Mouse (Mus musculus) E14TG2a.4 (cell line): ENCODE results near the gene Csf3r.
"Not testable (repeated sequence)": the region's sequence is repeated elsewhere in the genome, so short reads cannot be mapped to it uniquely, and the experiment has no call there.

Experiments
- H3K27me3 ChIP-seq: 2 replicates; pipeline ENCODE4 v1.6.1; 2014; ENCODE audit warnings: low read length, control low read depth; ENCODE audit not compliant: insufficient read depth
- H3K36me3 ChIP-seq: 2 replicates; pipeline ENCODE4 v1.6.1; 2014; ENCODE audit warnings: low read length, control low read depth; ENCODE audit not compliant: insufficient read depth
- H3K4me1 ChIP-seq: replicated peaks from 2 replicates; pipeline ENCODE4 v1.6.1; 2014; ENCODE audit warnings: low read depth, low read length, control low read depth
- H3K4me3 ChIP-seq: replicated peaks from 2 replicates; pipeline ENCODE4 v1.5.1; 2014; ENCODE audit warnings: mild to moderate bottlenecking, low read length
- H3K9me3 ChIP-seq: 2 replicates; pipeline ENCODE4 v1.6.1; 2014; ENCODE audit warnings: low read length, control low read depth
- CTCF ChIP-seq: conservative IDR thresholded peaks from 2 replicates; pipeline ENCODE4 v1.5.1; 2014; ENCODE audit warnings: low read length
- NANOG ChIP-seq: IDR thresholded peaks from 2 replicates; pipeline ENCODE4 v1.6.1; 2014; ENCODE audit warnings: borderline replicate concordance, low read length, mixed read lengths
- POU5F1 ChIP-seq: IDR thresholded peaks from 2 replicates; pipeline ENCODE4 v1.6.1; 2014; ENCODE audit warnings: low read length, borderline replicate concordance

Gene Csf3r

DNA sequence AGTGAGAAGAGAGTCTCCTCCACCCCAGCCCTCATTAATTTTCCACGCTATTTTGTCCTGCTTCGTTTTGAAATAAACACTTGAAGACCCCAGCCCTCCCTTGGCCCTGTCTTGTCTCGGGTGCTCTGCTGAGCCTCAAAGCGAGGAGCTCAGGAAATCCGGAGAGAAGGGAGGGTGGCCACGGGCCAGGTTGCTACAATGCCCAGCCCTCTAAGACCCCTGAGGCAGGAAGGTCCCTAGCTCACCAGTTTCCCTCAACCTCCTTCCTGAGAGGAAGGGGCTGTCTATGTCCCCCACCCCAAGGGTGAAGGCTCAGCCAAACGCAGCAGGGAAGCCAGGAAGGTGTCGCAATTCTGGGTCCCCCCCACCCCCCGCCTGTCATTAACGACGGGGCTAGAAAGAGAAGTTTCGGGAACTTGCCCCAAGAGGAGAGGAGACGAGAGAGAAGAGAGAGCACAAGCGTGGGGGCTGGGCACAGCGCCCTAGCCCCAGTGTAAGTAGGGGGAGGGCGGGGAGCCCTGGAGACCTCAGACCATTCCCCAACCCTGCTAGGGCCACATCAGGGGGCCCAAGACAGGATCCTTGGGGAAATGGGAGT, at the start of gene Csf3r:
Gene Csf3r (plus strand): TSS at position 248 of the 598 bp plus-strand sequence.
- Histone ChIP-seq H3K36me3 (no peaks in the 10 kb centered on the region), H3K4me1 (peaks cover 27% of the 10 kb centered on the region), H3K27me3 (peaks cover 21% of the 10 kb centered on the region), H3K4me3 (peak within 1 kb of the TSS; percentile 43), H3K9me3 (no peaks in the 10 kb centered on the region)
- TF ChIP-seq POU5F1 (no peak), NANOG (no peak), CTCF (no peak)

DNA sequence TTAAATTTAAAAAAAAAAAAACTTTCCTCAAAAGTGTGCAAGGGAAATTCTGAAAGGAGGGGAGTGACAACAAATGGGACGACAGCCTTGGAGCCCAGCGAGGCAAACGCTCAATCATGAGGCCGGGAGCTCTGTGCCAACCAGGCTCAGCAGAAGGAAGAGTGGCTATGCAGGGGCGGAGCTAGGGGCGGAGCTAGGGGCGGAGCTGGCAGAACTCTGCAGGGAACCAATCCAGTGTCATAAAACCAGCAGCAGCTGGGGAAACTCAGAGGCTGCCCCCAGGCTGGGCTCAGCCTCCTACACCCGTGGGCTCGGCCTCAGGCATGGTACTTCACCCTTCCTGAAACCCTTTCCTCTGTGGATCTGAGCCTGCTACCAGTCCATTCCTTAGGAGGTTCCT, 46.6 kb upstream of the Csf3r start:
- Histone ChIP-seq H3K4me1 (peaks cover 62% of the 10 kb centered on the region), H3K36me3 (no peaks in the 10 kb centered on the region), H3K9me3 (no peaks in the 10 kb centered on the region), H3K27me3 (no peaks in the 10 kb centered on the region), H3K4me3 (no peak overlapping the region)
- TF ChIP-seq NANOG: no peak
- TF ChIP-seq POU5F1: no peak
- TF ChIP-seq CTCF: no peak

DNA sequence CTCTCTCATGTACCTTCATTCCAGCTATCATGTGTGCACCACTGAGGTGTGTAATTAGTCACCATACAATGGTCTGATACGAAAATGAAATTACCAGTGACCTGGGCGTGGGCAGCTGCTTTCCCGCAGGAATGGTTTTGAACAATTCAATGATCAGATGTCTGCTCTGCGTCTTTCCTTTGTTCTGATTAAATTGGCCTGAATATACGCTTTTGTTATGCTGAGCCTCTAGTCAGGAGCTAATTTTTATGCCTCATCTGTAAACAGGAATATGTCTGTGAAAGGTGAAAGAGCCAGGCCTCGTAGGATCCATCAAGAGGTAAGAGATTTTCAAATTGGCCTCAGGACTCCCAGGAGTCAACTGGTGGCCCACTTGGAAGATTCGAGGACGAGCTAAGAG, 41.1 kb upstream of the Csf3r start:
- no peak overlapping the region for H3K4me3 ChIP-seq
- no peaks in the 10 kb centered on the region for H3K9me3 ChIP-seq
- H3K36me3 ChIP-seq: no peaks in the 10 kb centered on the region
- TF ChIP-seq POU5F1: peak; percentile 61; the same call in 1 of the 2 replicates
- peak; percentile 54; the same call in 1 of the 2 replicates for TF ChIP-seq NANOG
- no peak for TF ChIP-seq CTCF
- 0 out of 2 replicates have a peak, but pooled peaks cover 2% of the 10 kb centered on the region for H3K27me3 ChIP-seq
- peaks cover 53% of the 10 kb centered on the region for H3K4me1 ChIP-seq

DNA sequence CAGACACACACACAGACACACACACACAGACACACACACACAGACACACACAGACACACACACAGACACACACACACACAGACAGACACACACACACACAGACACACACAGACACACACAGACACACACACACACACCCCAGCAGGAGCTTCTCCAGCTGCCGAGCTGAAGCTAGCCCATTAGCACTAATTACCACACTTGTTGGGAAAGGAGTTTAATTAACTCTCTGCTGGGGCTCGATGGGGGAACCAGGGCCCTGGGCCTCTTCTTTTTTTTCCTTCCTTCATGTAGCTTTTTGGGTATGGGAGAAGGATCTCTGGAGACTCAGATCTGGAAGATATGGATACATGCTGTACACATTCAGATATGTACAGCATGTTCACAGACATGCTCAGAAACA, 38.6 kb upstream of the Csf3r start:
- not testable (repeated sequence) for H3K27me3 ChIP-seq, H3K36me3 ChIP-seq, H3K9me3 ChIP-seq, H3K4me3 ChIP-seq
- peaks cover 70% of the 10 kb centered on the region for H3K4me1 ChIP-seq

DNA sequence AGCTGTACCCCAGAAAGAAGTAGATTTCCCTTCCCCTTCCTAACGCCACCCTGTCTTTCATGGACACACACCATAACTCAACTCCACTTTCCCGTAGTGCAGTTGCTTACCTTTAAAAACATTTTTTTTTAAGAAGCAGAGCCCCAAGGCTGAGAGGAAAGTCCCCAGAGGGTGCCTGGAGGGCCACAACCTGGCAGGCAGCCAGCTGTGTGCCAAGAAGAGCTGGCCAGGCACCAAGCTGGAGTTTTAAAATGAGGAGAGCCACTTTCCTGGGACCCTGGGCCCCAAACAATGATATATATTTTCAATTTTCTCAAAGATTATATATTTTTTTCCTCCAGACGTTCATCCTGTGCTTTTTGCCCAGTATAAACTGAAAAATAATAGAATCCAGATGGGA, 37.3 kb upstream of the Csf3r start:
- Histone ChIP-seq H3K4me1 (peaks cover 75% of the 10 kb centered on the region), H3K27me3 (0 out of 2 replicates have a peak, but pooled peaks cover 2% of the 10 kb centered on the region), H3K4me3 (no peak overlapping the region), H3K36me3 (no peaks in the 10 kb centered on the region), H3K9me3 (no peaks in the 10 kb centered on the region)
- no peak for TF ChIP-seq POU5F1
- TF ChIP-seq CTCF: no peak
- no peak for TF ChIP-seq NANOG

DNA sequence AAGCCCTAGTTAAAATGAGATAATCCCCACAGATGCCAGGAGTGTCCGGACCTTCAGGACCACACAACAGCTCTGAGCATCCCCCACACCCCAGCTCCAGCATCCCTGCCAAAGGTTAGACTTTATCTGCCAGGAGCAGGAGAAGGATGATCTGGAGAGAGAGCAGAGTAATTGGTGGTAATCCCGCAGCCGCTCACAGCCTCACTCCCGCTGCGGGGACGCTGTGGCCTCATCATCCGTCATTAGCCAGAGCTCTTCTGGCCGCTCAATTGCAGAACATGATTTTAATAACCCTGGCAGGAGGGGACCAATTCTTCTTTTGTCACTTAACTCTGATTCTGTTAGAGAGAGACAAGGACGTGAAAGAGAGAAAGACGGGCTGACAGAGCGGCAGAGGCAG, 35.3 kb upstream of the Csf3r start:
- TF ChIP-seq NANOG (no peak), POU5F1 (no peak), CTCF (no peak)
- Histone ChIP-seq H3K36me3 (no peaks in the 10 kb centered on the region), H3K4me1 (peaks cover 72% of the 10 kb centered on the region), H3K27me3 (no peaks in the 10 kb centered on the region), H3K4me3 (no peak overlapping the region), H3K9me3 (no peaks in the 10 kb centered on the region)

DNA sequence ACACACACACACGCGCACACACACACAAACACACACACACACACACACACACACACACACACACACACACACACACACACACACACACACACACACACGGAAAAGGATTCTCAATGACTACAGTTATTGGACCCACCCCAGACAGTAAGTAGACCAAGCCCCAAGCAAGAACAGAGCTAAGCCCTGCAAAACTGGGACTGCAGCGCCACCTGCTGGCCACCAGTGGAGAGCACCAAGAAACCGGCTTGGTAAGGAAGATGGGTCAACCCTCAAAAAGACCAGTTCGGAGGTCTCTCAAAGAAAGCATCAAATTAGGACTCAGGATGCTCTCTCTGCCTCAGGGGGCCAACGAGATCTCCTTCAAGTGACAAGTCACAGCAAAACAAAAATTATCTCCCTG, 34.2 kb upstream of the Csf3r start:
- Histone ChIP-seq H3K27me3 (no peaks in the 10 kb centered on the region), H3K9me3 (no peaks in the 10 kb centered on the region), H3K4me1 (peaks cover 64% of the 10 kb centered on the region), H3K36me3 (no peaks in the 10 kb centered on the region), H3K4me3 (no peak overlapping the region)
- TF ChIP-seq POU5F1: no peak
- no peak for TF ChIP-seq NANOG
- TF ChIP-seq CTCF: peak; percentile 71

DNA sequence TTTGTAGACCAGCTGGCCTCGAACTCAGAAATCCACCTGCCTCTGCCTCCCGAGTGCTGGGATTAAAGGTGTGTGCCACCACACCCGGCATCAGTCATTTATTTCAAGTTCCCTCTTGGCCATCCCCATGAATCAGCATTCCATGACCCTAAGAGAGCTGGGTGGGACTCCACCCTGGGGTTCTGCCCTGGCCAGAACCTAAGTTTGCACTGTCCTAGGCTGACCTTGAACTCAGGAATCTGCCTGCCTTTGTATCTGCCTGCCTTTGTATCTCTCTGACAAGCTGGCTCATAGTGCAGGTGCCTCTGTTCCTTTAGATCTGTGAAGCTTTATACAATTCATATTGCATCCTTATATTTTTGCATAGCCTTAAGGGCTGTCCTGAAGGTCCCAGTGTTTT, 32.1 kb upstream of the Csf3r start:
- Histone ChIP-seq H3K36me3 (no peaks in the 10 kb centered on the region), H3K9me3 (peaks cover 3% of the 10 kb centered on the region), H3K4me1 (peaks cover 59% of the 10 kb centered on the region), H3K27me3 (no peaks in the 10 kb centered on the region), H3K4me3 (no peak overlapping the region)
- TF ChIP-seq CTCF (no peak), NANOG (no peak), POU5F1 (no peak)

DNA sequence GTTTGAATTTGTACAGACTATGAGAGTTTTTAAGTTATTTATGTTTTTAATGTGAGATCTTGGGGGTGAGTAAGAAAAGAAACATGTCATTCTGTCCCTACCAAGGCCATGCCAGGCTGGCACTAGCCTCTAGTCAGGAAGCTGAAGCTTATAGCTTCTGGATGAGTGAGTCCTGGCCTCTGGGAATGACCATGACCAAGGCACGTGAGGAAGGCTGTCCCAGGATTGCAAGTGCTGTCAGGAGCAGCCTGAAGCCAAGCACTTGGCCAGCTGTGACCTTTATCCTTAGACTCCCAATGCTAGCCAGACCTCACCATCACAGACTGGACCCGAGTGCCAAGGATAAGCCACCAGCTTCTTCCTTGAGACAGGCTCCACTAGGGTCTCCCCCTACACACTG, 31.4 kb upstream of the Csf3r start:
- Histone ChIP-seq H3K9me3 (peaks cover 10% of the 10 kb centered on the region), H3K27me3 (no peaks in the 10 kb centered on the region), H3K4me3 (no peak overlapping the region), H3K4me1 (peaks cover 52% of the 10 kb centered on the region), H3K36me3 (no peaks in the 10 kb centered on the region)
- TF ChIP-seq POU5F1 (no peak), NANOG (no peak), CTCF (no peak)
